Mouse (Mus musculus): Measurements from ENCODE around the gene Mettl21a. TPM values are rescaled to one million over a fixed set of nuclear protein-coding genes. Genes with fewer than 3 reads are reported as not detected.

Gene Mettl21a
- polyA plus RNA-seq, 1 experiment from 2014 or later = 24.4 TPM

- H3K27me3 ChIP-seq (ENCODE audit: low read depth, poor library complexity, severe bottlenecking) = no peaks in the 10 kb centered on the region
- H3K4me1 ChIP-seq = no peaks in the 10 kb centered on the region
- 88% methylated on average over 5 of the region's 5 CpGs for WGBS
- no peaks in the 10 kb centered on the region for H3K36me3 ChIP-seq
- H3K27ac ChIP-seq (replicated peaks) = no peak overlapping the region
- no peak for DNase-seq (ENCODE audit: low spot score)
- H3K9me3 ChIP-seq (replicated peaks) = no peaks in the 10 kb centered on the region
- H3K4me3 ChIP-seq = no peak overlapping the region
Measured at GRCm38 (mm10) chr1:64631526-64631925, 14.5 kb upstream of the Mettl21a start.

- H3K27ac ChIP-seq (replicated peaks) = no peak overlapping the region
- H3K4me3 ChIP-seq = no peak overlapping the region
- peaks cover 10% of the 10 kb centered on the region for H3K4me1 ChIP-seq
Measured at GRCm38 (mm10) chr1:64625214-64625613, 8.2 kb upstream of the Mettl21a start.

GRCm38 (mm10) chr1:64623558-64624435 is 6.8 kb upstream of the Mettl21a start:
- WGBS = 63% methylated on average over 12 of the region's 12 CpGs
- no peaks in the 10 kb centered on the region for H3K36me3 ChIP-seq
- no peak overlapping the region for H3K4me3 ChIP-seq
- no peak overlapping the region for H3K27ac ChIP-seq (replicated peaks)
- H3K27me3 ChIP-seq (ENCODE audit: low read depth, poor library complexity, severe bottlenecking) = no peaks in the 10 kb centered on the region
- peaks cover 11% of the 10 kb centered on the region for H3K4me1 ChIP-seq
- no peaks in the 10 kb centered on the region for H3K9me3 ChIP-seq (replicated peaks)
- peak; percentile 21 for DNase-seq (ENCODE audit: low spot score)

More at GRCm38 (mm10) chr1:64625214-64625613, 8.2 kb upstream of the Mettl21a start:
- no peaks in the 10 kb centered on the region for H3K36me3 ChIP-seq
- H3K27me3 ChIP-seq (ENCODE audit: low read depth, poor library complexity, severe bottlenecking) = no peaks in the 10 kb centered on the region
- H3K9me3 ChIP-seq (replicated peaks) = no peaks in the 10 kb centered on the region
- no peak for DNase-seq (ENCODE audit: low spot score)

GRCm38 (mm10) chr1:64621116-64621515 is 4.1 kb upstream of the Mettl21a start:
- Histone ChIP-seq H3K27me3 (ENCODE audit: low read depth, poor library complexity, severe bottlenecking) (no peaks in the 10 kb centered on the region), H3K4me1 (peaks cover 27% of the 10 kb centered on the region), H3K9me3 (replicated peaks) (no peaks in the 10 kb centered on the region), H3K36me3 (no peaks in the 10 kb centered on the region), H3K4me3 (no peak overlapping the region), H3K27ac (replicated peaks) (no peak overlapping the region)
- WGBS = 87% methylated on average over 5 of the region's 5 CpGs
- DNase-seq (ENCODE audit: low spot score) = no peak

GRCm38 (mm10) chr1:64618226-64618625 is 1.2 kb upstream of the Mettl21a start:
- Histone ChIP-seq H3K27ac (replicated peaks) (peak overlapping the region; percentile 98; the same call in 1 of the 2 replicates), H3K9me3 (replicated peaks) (no peaks in the 10 kb centered on the region), H3K4me3 (peak overlapping the region; percentile 72), H3K27me3 (ENCODE audit: low read depth, poor library complexity, severe bottlenecking) (no peaks in the 10 kb centered on the region), H3K4me1 (peaks cover 30% of the 10 kb centered on the region), H3K36me3 (peaks cover 15% of the 10 kb centered on the region; the same call in 1 of the 2 replicates)
- 80% methylated on average over 3 of the region's 3 CpGs for WGBS
- no peak for DNase-seq (ENCODE audit: low spot score)

GRCm38 (mm10) chr1:64617715-64617984 is 608 bp upstream of the Mettl21a start:
- WGBS = 0% methylated on average over 15 of the region's 15 CpGs

GRCm38 (mm10) chr1:64616531-64616880 is 536 bp downstream of the Mettl21a start:
- 10% methylated on average over 8 of the region's 8 CpGs for WGBS
- no peak for DNase-seq (ENCODE audit: low spot score)
- H3K4me1 ChIP-seq = peaks cover 30% of the 10 kb centered on the region
- H3K27me3 ChIP-seq (ENCODE audit: low read depth, poor library complexity, severe bottlenecking) = no peaks in the 10 kb centered on the region
- peak overlapping the region; percentile 72 for H3K4me3 ChIP-seq
- peak overlapping the region; percentile 98 for H3K27ac ChIP-seq (replicated peaks)
- no peaks in the 10 kb centered on the region for H3K9me3 ChIP-seq (replicated peaks)
- H3K36me3 ChIP-seq = peaks cover 25% of the 10 kb centered on the region

More at GRCm38 (mm10) chr1:64617715-64617984, 608 bp upstream of the Mettl21a start:
- Histone ChIP-seq H3K36me3 (peaks cover 19% of the 10 kb centered on the region), H3K27ac (replicated peaks) (peak overlapping the region; percentile 98), H3K27me3 (ENCODE audit: low read depth, poor library complexity, severe bottlenecking) (no peaks in the 10 kb centered on the region), H3K4me3 (peak overlapping the region; percentile 72), H3K4me1 (peaks cover 30% of the 10 kb centered on the region), H3K9me3 (replicated peaks) (no peaks in the 10 kb centered on the region)
- DNase-seq (ENCODE audit: low spot score) = peak; percentile 91

- peaks cover 30% of the 10 kb centered on the region for H3K4me1 ChIP-seq
- no peaks in the 10 kb centered on the region for H3K27me3 ChIP-seq (ENCODE audit: low read depth, poor library complexity, severe bottlenecking)
- 80% methylated on average over 6 of the region's 6 CpGs for WGBS
- H3K4me3 ChIP-seq = peak overlapping the region; percentile 72
- no peaks in the 10 kb centered on the region for H3K9me3 ChIP-seq (replicated peaks)
- H3K27ac ChIP-seq (replicated peaks) = peak overlapping the region; percentile 98
- DNase-seq (ENCODE audit: low spot score) = no peak
- H3K36me3 ChIP-seq = peaks cover 25% of the 10 kb centered on the region
Measured at GRCm38 (mm10) chr1:64616076-64616475, 966 bp downstream of the Mettl21a start.

- Histone ChIP-seq H3K9me3 (replicated peaks) (no peaks in the 10 kb centered on the region), H3K4me3 (no peak overlapping the region), H3K27me3 (ENCODE audit: low read depth, poor library complexity, severe bottlenecking) (no peaks in the 10 kb centered on the region), H3K4me1 (peaks cover 30% of the 10 kb centered on the region), H3K27ac (replicated peaks) (no peak overlapping the region), H3K36me3 (peaks cover 28% of the 10 kb centered on the region)
- 86% methylated on average over 11 of the region's 11 CpGs for WGBS
- DNase-seq (ENCODE audit: low spot score) = no peak
Measured at GRCm38 (mm10) chr1:64615531-64615991, 1.5 kb downstream of the Mettl21a start.

GRCm38 (mm10) chr1:64614801-64615345 is 2.2 kb downstream of the Mettl21a start:
- no peak overlapping the region for H3K27ac ChIP-seq (replicated peaks)
- 91% methylated on average over 10 of the region's 10 CpGs for WGBS
- DNase-seq (ENCODE audit: low spot score) = no peak
- H3K27me3 ChIP-seq (ENCODE audit: low read depth, poor library complexity, severe bottlenecking) = no peaks in the 10 kb centered on the region
- H3K9me3 ChIP-seq (replicated peaks) = no peaks in the 10 kb centered on the region
- H3K4me3 ChIP-seq = no peak overlapping the region
- peaks cover 30% of the 10 kb centered on the region for H3K4me1 ChIP-seq
- H3K36me3 ChIP-seq = peaks cover 35% of the 10 kb centered on the region

GRCm38 (mm10) chr1:64614311-64614710 is 2.7 kb downstream of the Mettl21a start:
- H3K4me1 ChIP-seq = peaks cover 30% of the 10 kb centered on the region
- no peaks in the 10 kb centered on the region for H3K9me3 ChIP-seq (replicated peaks)
- H3K4me3 ChIP-seq = no peak overlapping the region
- H3K27me3 ChIP-seq (ENCODE audit: low read depth, poor library complexity, severe bottlenecking) = no peaks in the 10 kb centered on the region
- H3K36me3 ChIP-seq = peaks cover 39% of the 10 kb centered on the region
- WGBS = 94% methylated on average over 9 of the region's 9 CpGs
- no peak overlapping the region for H3K27ac ChIP-seq (replicated peaks)
- DNase-seq (ENCODE audit: low spot score) = no peak

GRCm38 (mm10) chr1:64609976-64610375 is 7.1 kb downstream of the Mettl21a start:
- DNase-seq (ENCODE audit: low spot score) = no peak
- no peaks in the 10 kb centered on the region for H3K27me3 ChIP-seq (ENCODE audit: low read depth, poor library complexity, severe bottlenecking)
- H3K4me1 ChIP-seq = peaks cover under 1% of the 10 kb centered on the region; the same call in 1 of the 2 replicates
- H3K27ac ChIP-seq (replicated peaks) = no peak overlapping the region
- H3K4me3 ChIP-seq = no peak overlapping the region
- peaks cover 77% of the 10 kb centered on the region for H3K36me3 ChIP-seq
- no peaks in the 10 kb centered on the region for H3K9me3 ChIP-seq (replicated peaks)
- WGBS = 95% methylated on average over 9 of the region's 9 CpGs

- H3K27me3 ChIP-seq (ENCODE audit: low read depth, poor library complexity, severe bottlenecking) = no peaks in the 10 kb centered on the region
- no peak for DNase-seq (ENCODE audit: low spot score)
- no peaks in the 10 kb centered on the region for H3K9me3 ChIP-seq (replicated peaks)
- peaks cover 78% of the 10 kb centered on the region for H3K36me3 ChIP-seq
- no peak overlapping the region for H3K4me3 ChIP-seq
- WGBS = 93% methylated on average over 4 of the region's 4 CpGs
- H3K4me1 ChIP-seq = no peaks in the 10 kb centered on the region
- no peak overlapping the region for H3K27ac ChIP-seq (replicated peaks)
Measured at GRCm38 (mm10) chr1:64609145-64609544, 7.9 kb downstream of the Mettl21a start.
